Mouse (Mus musculus): ENCODE results near the gene Hmgcr.
"Not testable (repeated sequence)": the region's sequence is repeated elsewhere in the genome, so short reads cannot be mapped to it uniquely, and the experiment has no call there.

The Hmgcr gene

DNA sequence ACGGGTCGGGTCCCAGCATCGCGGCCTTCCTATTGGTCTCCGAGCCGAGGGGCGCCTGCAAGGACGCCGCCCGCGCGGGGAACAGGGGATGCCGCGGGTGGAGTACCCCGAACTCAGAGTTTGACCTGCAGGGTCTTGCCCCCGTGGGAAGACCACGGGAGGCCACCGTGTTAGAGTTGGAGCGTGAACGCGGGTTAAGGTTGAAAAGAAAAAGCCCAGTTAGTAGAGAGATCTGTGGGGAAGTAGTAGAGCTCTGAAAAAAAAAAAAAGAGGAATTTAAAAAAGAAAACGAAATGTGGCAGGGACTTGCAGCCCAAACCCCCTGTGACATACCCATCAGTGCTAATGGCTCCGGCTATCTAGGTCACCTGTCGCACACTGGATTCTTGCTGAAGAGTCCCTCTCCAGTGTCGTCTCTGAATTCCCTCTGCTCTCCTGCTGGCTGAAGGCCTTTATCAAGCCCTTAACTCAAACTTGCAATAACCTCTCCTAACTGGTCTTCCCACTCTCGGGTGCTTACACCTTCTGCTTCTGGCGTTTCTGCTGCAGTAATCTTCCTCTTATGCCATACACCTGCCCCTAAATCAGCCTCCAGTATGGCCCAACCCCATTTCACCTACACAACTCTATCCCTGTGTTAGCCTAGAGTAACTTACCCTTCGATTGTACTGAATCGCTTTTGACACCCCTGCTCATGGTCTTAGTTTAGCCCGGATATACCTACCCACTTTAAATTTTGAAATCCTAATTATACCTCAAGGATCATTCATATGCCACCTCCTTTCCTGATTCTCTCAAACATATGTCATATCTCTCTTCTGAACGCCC, 556 bp upstream of the Hmgcr start:
- DNase-seq (ENCODE audit: low spot score in 2 of 2), result no peak

DNA sequence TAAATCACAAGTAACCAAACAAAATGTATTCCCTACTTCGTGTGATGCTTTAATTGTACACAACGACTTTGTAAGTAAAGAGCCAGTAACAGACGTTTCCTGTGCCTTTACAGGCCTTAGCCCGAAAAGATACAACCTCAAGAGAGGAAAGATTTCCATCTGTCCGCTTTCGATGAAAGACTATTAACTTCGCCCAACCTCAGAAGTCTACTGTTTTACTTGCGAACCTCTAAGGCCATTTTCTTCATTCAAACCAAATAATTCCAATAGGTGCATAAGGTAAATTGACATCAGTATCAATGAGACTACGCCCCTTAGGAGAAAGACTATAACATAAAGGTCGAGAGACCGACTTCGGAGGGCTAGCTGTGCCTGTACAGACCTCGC, 724 bp downstream of the Hmgcr start:
- DNase-seq (ENCODE audit: low spot score in 2 of 2), result no peak

DNA sequence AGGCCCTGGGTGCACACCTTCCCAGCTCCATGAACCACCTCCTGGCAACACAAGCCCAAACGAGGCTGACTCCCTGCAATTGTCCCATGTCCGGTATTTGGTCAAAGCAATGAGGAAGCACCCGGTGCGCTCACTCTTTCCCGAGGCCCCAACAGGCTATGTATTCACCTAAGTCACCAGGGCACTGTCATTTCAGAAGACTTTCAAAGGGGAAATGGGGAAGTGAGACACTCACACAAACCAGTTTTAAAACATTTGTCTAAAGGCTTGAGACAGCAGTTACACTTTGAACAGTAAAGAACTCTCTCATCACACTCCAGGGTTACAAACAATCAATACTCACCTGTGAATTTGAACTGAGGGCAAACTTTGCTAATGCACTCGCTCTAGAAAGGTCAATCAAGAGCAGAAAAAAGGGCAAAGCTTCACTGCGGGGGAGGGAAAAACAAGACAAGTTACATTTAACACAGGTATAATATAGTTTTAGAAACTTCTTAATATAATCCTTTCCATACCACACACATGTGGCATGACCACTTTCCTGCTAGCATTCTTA, 6.2 kb downstream of the Hmgcr start:
- DNase-seq (ENCODE audit: low spot score in 2 of 2), result no peak

DNA sequence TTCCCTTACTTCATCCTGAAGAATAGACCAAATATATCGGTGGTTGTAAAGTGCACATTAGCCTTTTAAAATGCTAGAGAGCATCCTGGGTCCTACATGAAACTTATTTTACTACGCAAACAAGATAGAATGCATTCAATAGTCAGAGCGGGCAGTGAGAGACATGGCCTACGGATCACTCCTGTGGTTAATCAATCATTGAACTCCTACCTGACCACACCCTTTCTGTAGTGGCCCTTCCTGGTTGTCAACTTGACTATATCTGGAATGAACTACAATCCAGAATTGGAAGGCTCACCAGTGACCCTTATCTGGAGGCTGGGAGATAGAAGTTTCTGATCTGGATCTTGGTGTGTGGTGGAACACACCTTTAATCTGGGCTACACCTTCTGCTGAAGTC, 7.6 kb downstream of the Hmgcr start:
- DNase-seq (ENCODE audit: low spot score in 2 of 2), result not testable (repeated sequence)

DNA sequence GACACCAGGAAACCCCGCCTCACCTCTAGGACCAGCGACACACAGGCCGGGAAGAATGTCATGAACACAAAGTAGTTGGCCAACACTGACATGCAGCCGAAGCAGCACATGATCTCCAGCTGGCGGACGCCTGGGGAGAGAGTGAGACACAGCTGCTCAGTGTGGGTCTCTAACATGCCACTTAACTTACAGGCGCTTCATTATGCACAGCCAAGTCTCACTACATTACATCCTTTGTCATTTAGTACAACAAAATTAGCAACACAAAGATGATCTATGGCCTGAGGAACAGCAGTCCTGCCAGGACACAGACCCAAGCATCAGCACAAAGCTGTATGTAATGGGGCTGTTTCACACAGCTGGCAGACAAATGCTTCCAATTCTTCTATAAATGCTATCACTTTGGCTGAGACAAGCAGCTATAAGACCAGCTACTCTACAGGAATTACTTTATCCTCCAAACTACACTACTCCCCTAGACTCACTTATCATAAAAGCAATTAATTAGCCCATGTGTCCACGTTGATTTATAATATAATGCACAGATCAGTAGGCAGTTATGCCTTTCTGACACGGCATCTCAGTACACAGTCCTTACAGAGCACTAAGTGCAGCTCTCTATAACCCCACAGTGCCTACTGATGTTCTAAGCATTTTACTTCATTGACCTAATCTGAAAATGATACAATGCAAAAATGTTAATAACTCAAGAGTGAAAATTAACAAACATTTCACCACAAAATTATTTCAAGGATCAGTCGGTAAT, 10.5 kb downstream of the Hmgcr start:
- no peak for DNase-seq (ENCODE audit: low spot score in 2 of 2)

DNA sequence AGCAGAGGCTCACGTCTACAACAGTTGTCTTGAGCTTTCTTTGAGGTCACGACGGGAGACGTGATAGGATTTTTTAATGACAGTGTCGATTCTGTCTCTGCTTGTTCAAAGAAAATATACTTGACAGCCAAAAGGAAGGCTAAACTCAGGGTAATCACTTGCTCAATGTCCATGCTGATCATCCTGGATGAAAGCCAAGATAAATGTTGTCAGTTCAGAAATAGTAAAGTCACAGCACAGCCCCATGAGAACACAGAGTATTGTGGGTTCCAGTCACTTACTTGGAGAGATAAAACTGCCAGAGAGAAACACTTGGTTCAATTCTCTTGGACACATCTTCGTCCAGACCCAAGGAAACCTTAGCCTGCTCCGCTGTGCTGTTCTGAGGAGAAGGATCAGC, 11.8 kb downstream of the Hmgcr start:
- DNase-seq (ENCODE audit: low spot score in 2 of 2), result no peak

DNA sequence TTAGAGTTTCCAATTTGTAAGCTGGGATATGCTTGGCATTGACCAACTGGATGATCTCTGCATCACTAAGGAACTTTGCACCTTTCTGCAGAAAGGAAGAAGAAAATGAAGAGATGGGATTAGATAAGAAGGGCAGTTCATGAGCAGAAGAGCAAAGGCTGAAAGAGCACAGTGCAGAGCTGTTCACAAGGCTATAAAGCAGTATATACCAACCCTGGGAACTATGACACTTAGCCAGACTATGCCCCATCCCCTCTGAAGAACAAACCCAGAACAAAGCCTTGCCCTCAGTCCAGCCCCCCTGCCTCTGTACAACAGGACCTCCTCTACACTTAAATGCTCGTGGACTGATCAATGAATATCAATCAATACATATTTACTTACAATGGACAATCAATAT, 14.1 kb downstream of the Hmgcr start:
- no peak for DNase-seq (ENCODE audit: low spot score in 2 of 2)

DNA sequence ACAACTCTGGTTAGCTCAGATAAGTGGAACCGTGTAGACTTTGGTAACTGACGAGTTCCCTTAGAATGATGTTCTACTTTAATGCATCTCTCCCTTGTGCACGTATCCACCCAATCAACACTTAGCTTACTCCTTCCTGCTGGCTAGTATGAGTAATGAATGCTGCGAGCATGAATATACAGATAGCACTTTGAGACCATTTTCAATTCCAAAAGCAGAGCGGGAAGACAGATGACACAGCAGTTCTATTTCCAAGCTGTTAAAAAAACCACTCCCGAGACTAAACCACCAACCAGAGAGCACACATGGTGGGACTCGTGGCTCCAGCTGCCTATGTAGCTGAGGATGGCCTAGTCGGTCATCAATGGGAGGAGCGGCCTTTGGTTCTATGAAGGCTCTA, 17.7 kb downstream of the Hmgcr start:
- DNase-seq (ENCODE audit: low spot score in 2 of 2), result no peak

DNA sequence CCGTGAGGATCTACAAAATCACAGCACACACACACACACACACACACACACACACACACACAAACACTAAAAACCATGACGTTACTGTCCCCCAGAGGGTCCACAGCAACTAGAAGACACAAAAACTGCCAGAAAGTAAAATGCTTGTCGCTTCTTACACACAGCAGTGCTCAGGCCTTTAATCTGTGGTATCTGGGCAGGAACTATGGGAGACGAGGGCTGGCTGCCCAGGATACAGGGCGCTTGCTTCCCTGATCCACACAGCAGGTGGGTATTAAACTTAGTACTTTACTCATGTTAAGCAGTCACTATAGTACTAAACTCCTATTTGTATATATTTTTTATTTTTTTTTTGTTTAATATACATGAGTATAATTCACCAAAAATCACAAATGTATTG, 24.9 kb downstream of the Hmgcr start:
- no peak for DNase-seq (ENCODE audit: low spot score in 2 of 2)

DNA sequence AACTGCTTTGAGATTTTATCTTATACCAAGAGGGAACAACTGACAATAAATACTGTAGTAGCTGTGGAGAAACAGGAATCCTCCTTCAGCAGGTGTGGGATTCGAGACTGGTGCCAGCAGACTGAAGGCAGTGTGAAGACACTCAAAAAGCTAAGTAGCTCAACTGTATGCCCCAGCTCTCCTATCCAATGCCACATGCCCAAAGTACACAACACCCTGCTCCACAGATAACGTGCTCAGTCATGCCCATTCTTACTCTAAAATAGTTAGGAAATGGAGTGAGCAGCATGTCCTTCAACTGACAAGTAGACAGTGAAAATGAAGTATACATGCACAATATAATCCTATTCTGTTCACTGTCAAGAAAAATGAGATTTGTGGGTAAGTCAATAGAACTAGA, 26.6 kb downstream of the Hmgcr start:
- no peak for DNase-seq (ENCODE audit: low spot score in 2 of 2)

DNA sequence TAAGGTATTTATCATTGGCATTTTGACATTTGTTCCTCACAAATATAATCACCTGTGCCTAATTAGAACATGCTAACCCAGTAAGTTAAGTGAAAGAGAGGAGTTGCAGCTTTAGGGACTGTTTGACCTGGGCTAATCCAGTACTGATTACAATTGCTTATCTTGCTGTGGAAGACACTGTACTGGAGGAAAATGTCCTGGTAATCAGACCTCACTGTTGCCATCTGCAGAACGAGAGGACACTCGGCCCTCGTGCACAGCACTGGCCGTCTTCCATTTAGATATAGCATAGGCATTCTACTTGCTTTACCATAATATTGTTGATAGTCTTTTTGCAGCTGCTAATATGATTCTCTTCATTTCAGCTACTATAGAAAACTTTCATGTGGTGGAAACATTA, 40.3 kb downstream of the Hmgcr start:
- DNase-seq (ENCODE audit: low spot score in 2 of 2), result no peak

DNA sequence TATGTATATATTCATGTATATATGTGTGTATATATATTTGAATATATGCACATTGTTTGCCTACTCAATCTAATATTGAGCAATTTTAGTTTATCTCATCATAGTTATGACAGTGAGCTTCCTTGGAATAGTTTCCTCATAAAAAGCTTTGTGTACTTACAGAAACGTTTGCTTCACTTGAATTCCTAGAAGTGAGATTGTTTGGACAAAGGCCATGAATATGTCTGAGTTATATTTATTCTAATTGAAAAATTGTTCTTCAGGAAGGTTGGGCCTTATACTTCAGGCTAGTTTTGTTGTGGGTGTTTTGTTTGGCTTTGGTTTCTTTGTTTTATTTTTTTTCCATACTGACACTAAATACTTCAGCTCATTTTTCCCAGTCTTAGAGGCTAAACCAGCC, 49.8 kb downstream of the Hmgcr start:
- no peak for DNase-seq (ENCODE audit: low spot score in 2 of 2)

DNA sequence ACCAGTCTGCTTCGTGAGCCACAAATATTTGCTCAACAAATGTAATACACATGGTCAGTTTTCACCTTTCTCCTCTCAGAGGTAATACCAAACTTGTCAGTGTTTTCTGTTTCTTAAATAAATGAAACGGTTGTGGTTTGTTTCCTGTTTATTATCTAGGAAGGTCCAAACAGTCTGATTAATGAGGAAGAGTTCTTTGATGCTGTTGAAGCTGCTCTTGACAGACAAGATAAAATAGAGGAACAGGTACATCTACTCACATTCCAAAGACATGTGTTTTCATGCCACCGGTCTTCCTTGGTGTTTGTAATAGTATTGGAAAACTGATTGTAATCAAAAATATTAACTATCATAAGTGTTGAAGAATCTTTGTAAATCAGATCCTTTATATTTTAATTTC, 56.1 kb downstream of the Hmgcr start:
- no peak for DNase-seq (ENCODE audit: low spot score in 2 of 2)

DNA sequence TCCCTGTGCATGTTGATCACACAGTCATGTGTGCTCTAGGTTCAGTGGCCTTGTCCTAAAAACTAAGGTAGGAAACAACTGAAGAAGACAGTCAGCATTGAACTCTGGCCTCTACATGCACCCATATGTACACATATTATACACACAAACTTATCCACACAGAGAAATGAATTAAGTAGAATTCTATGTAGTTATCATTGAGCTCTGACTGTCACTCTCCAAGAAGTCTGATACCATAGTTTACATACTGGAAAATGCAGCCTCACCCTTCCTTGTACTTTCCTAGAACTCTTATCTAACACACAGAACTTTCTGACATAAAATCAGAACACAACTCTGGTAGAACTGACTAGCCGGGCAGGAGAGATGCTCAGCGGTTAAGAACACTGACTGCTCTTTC, 66.5 kb downstream of the Hmgcr start:
- DNase-seq (ENCODE audit: low spot score in 2 of 2), result no peak

DNA sequence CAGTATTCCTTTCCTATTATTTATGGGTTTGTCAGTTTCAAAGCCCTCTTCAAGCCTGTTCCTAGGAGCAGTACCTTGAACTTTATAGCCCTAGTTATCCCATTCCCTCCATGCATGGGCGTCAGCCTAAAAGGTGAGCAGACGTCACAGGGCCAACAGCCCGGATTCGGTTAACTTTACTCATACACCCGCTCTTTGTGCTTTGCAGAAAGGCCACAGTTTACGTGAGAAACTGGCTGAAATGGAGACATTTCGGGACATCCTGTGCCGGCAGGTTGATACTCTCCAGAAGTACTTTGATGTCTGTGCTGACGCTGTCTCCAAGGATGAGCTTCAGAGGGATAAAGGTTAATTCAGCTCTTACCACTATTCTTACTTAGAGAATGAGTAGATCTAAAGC, 71.6 kb downstream of the Hmgcr start:
- DNase-seq (ENCODE audit: low spot score in 2 of 2), result no peak

All from urinary bladder, adult 18-20 months (tissue).